ENCODE assay signal across 8 mouse cellular contexts in the genomic region with DNA sequence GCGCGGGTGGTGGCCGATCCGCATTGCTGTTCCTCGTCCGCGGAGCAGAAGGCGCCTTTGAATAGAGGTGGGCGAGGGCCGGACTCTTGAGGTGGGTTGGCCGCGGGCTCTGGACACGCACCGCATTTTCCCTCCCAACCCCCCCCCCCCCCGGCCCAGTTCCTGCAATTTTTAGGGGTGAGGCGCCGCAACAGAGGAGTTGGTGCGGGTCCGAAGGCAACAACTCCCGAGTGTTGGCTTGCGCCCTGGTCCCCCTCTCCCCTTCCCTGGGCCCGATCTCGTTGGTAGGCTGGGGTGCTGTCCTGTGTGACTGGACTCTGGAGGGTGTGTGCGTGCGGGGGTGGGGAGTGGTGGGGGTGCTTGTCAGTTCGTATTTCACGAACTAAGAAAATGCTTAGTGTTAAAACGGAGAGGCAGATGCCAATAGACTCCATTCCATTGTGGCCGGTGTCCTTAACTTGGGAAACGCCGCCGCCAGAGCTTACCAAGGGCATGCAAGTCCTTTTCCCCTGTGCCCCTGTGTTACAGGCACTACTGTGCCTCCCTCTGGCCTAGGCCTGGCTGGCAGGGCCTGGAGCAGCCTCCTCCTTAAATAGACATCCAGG. TPM values are rescaled to one million over a fixed set of nuclear protein-coding genes. Genes with fewer than 3 reads are reported as not detected.
DNase-seq lines count a peak whose midpoint lies in the region; ATAC-seq and TF ChIP-seq lines count a peak whose summit lies in the region.

No protein-coding gene starts in this region.

- no peak for TF ChIP-seq CTCF in forebrain, postnatal 0 days (IDR thresholded peaks at IDR 0.05; ENCODE audit: low read depth)

- intact Hi-C loops in left cerebral cortex, postnatal 4 days (cut with DNase I): no loop called here

- peaks cover 15% of the 10 kb centered on the region for H3K4me1 ChIP-seq in forebrain, postnatal 0 days (ENCODE audit: insufficient read depth)
- H3K4me1 ChIP-seq in hindbrain, embryonic 11.5 days (replicated peaks; ENCODE audit: control insufficient read depth, insufficient read depth, low read length): peaks cover 2% of the 10 kb centered on the region; the same call in 1 of the 2 replicates
- peaks cover 23% of the 10 kb centered on the region for H3K4me1 ChIP-seq in midbrain, embryonic 11.5 days (ENCODE audit: control insufficient read depth, insufficient read depth, low read length)

- no peaks in the 10 kb centered on the region for H3K36me3 ChIP-seq in forebrain, postnatal 0 days (ENCODE audit: insufficient read depth)
- no peaks in the 10 kb centered on the region for H3K36me3 ChIP-seq in hindbrain, embryonic 11.5 days (ENCODE audit: control insufficient read depth, insufficient read depth, low read length)
- H3K36me3 ChIP-seq in midbrain, embryonic 11.5 days (ENCODE audit: control insufficient read depth, insufficient read depth, low read length): no peaks in the 10 kb centered on the region
- H3K36me3 ChIP-seq in splenic B cell, adult 2 months (ENCODE audit: control insufficient read depth, insufficient read depth, low read length, poor library complexity, severe bottlenecking): no peaks in the 10 kb centered on the region

- peak overlapping the region; percentile 99 for H3K27ac ChIP-seq in forebrain, postnatal 0 days (ENCODE audit: low read depth, low read length)
- peak overlapping the region; percentile 95 for H3K27ac ChIP-seq in hindbrain, embryonic 11.5 days (ENCODE audit: low read depth, low read length)
- peak overlapping the region; percentile 92 for H3K27ac ChIP-seq in midbrain, embryonic 11.5 days (ENCODE audit: low read depth, low read length)

- H3K27me3 ChIP-seq in forebrain, postnatal 0 days (ENCODE audit: insufficient read depth, low read length): no peaks in the 10 kb centered on the region
- no peaks in the 10 kb centered on the region for H3K27me3 ChIP-seq in hindbrain, embryonic 11.5 days (ENCODE audit: control insufficient read depth, insufficient read depth, low read length)
- no peaks in the 10 kb centered on the region for H3K27me3 ChIP-seq in midbrain, embryonic 11.5 days (ENCODE audit: control insufficient read depth, insufficient read depth, low read length)
- H3K27me3 ChIP-seq in splenic B cell, adult 2 months (ENCODE audit: control insufficient read depth, insufficient read depth, low read length, poor library complexity, severe bottlenecking): no peaks in the 10 kb centered on the region

- H3K9me3 ChIP-seq in forebrain, postnatal 0 days (ENCODE audit: low read length): no peaks in the 10 kb centered on the region
- H3K9me3 ChIP-seq in hindbrain, embryonic 11.5 days (ENCODE audit: control insufficient read depth, low read length): no peaks in the 10 kb centered on the region
- H3K9me3 ChIP-seq in midbrain, embryonic 11.5 days (ENCODE audit: control insufficient read depth, low read length): no peaks in the 10 kb centered on the region

- peak overlapping the region; percentile 86 for H3K4me3 ChIP-seq in forebrain, postnatal 0 days (ENCODE audit: low read depth, low read length)
- peak overlapping the region; percentile 99 for H3K4me3 ChIP-seq in hindbrain, embryonic 11.5 days (ENCODE audit: low read depth, low read length)
- H3K4me3 ChIP-seq in midbrain, embryonic 11.5 days (ENCODE audit: low read depth, low read length): peak overlapping the region; percentile 99

- peak overlapping the region; percentile 83 for H3K9ac ChIP-seq in forebrain, postnatal 0 days
- H3K9ac ChIP-seq in hindbrain, embryonic 11.5 days (ENCODE audit: low read depth, low read length): peak overlapping the region; percentile 97
- peak overlapping the region; percentile 98 for H3K9ac ChIP-seq in midbrain, embryonic 11.5 days (ENCODE audit: low read length)

- no peak for ATAC-seq in CD4-positive, CD25-positive, alpha-beta regulatory T cell, adult 4 months
- ATAC-seq in forebrain, postnatal 0 days: peak; percentile 16
- peak; percentile 31; the same call in 1 of the 2 replicates for ATAC-seq in hindbrain, embryonic 11.5 days (ENCODE audit: low FRiP score)
- ATAC-seq in midbrain, embryonic 11.5 days (ENCODE audit: low FRiP score): no peak; the same call in 1 of the 2 replicates

- peak; percentile 22 for DNase-seq in CD4-positive, CD25-positive, alpha-beta regulatory T cell, adult 2 months (ENCODE audit: low read depth, low spot score)
- peak; percentile 47 to 54 for DNase-seq in cerebellum, adult 18-20 months
- peak; percentile 36 for DNase-seq in forebrain, postnatal 0 days
- peak; percentile 59 for DNase-seq in hindbrain, embryonic 11.5 days (ENCODE audit: low spot score)
- peak; percentile 50 for DNase-seq in left cerebral cortex, postnatal 4 days
- DNase-seq in midbrain, embryonic 11.5 days (ENCODE audit: low spot score, missing footprints): peak; percentile 93
- peak; percentile 19 for DNase-seq in splenic B cell, adult 2 months (ENCODE audit: low read depth, low spot score)

- under 1% methylated on average over 29 of the region's 32 CpGs for WGBS in forebrain, postnatal 0 days
- WGBS in hindbrain, embryonic 11.5 days: 0% methylated on average over 19 of the region's 32 CpGs
- WGBS in midbrain, embryonic 11.5 days: 0% methylated on average over 24 of the region's 32 CpGs

- H3K4me2 ChIP-seq in forebrain, postnatal 0 days (ENCODE audit: low read depth): peak overlapping the region; percentile 82
- H3K4me2 ChIP-seq in hindbrain, embryonic 11.5 days (replicated peaks; ENCODE audit: low read depth, low read length): peak overlapping the region; percentile 86
- H3K4me2 ChIP-seq in midbrain, embryonic 11.5 days: peak overlapping the region; percentile 68

RNA-seq across cellular contexts. Expression of a gene that starts 1.9 kb away (rescaled TPM):
- polyA plus RNA-seq in CD4-positive, CD25-positive, alpha-beta regulatory T cell, adult 4 months (2017; shearing (Covaris generic)): 10 to 100 TPM; 27.0 to 41.6 TPM
- total RNA-seq in forebrain, postnatal 0 days (2014; rRNA removed): 80.3 and 80.6 TPM in 2 replicates
- polyA plus RNA-seq in forebrain, postnatal 0 days (2015; fragmentation: Nextera tagmentation; extraction: Ambion mirVana): 71.3 and 92.3 TPM in 2 replicates
- polyA plus RNA-seq in hindbrain, embryonic 11.5 days (2014; fragmentation: Nextera tagmentation; extraction: Ambion mirVana): 63.5 and 75.2 TPM in 2 replicates
- 100 to 1,000 TPM; 250 to 271 TPM for total RNA-seq in left cerebral cortex, postnatal 4 days (2021)
- polyA plus RNA-seq in midbrain, embryonic 11.5 days (2014; fragmentation: Nextera tagmentation; extraction: Ambion mirVana): 59.2 and 66.8 TPM in 2 replicates

RNA-seq across cellular contexts. Expression of a gene that starts 52.7 kb away (rescaled TPM):
- 10 to 100 TPM in 1 of 2 experiments, 1 to 10 TPM in 1; 8.0 to 13.6 TPM for polyA plus RNA-seq in CD4-positive, CD25-positive, alpha-beta regulatory T cell, adult 4 months (2017; shearing (Covaris generic))
- total RNA-seq in forebrain, postnatal 0 days (2014; rRNA removed): 51.5 and 56.0 TPM in 2 replicates
- 42.7 and 46.6 TPM in 2 replicates for polyA plus RNA-seq in forebrain, postnatal 0 days (2015; fragmentation: Nextera tagmentation; extraction: Ambion mirVana)
- 36.8 and 38.8 TPM in 2 replicates for polyA plus RNA-seq in hindbrain, embryonic 11.5 days (2014; fragmentation: Nextera tagmentation; extraction: Ambion mirVana)
- 10 to 100 TPM; 45.3 to 47.4 TPM for total RNA-seq in left cerebral cortex, postnatal 4 days (2021)
- 37.7 and 43.0 TPM in 2 replicates for polyA plus RNA-seq in midbrain, embryonic 11.5 days (2014; fragmentation: Nextera tagmentation; extraction: Ambion mirVana)

RNA-seq across cellular contexts. Expression of a gene that starts 52.7 kb away (rescaled TPM):
- polyA plus RNA-seq in CD4-positive, CD25-positive, alpha-beta regulatory T cell, adult 4 months (2017; shearing (Covaris generic)): 1 to 10 TPM; 6.2 to 7.0 TPM
- total RNA-seq in forebrain, postnatal 0 days (2014; rRNA removed): 2.7 and 3.0 TPM in 2 replicates
- 0.59 and 1.1 TPM in 2 replicates for polyA plus RNA-seq in forebrain, postnatal 0 days (2015; fragmentation: Nextera tagmentation; extraction: Ambion mirVana)
- polyA plus RNA-seq in hindbrain, embryonic 11.5 days (2014; fragmentation: Nextera tagmentation; extraction: Ambion mirVana): 2.1 and 2.5 TPM in 2 replicates
- total RNA-seq in left cerebral cortex, postnatal 4 days (2021): 1 to 10 TPM; 2.2 to 2.5 TPM
- 2.5 and 2.6 TPM in 2 replicates for polyA plus RNA-seq in midbrain, embryonic 11.5 days (2014; fragmentation: Nextera tagmentation; extraction: Ambion mirVana)

Comparison
In these comparisons a context has a peak if more than half of its experiments do, and no peak if none do; other contexts are left out.
1. DNase-seq: peak in every context shown above with its lines; median percentile 93 in midbrain, embryonic 11.5 days; 59 in hindbrain, embryonic 11.5 days; 50 in cerebellum, adult 18-20 months; 50 in left cerebral cortex, postnatal 4 days; 36 in forebrain, postnatal 0 days; 22 in CD4-positive, CD25-positive, alpha-beta regulatory T cell, adult 2 months; 19 in splenic B cell, adult 2 months.
2. ATAC-seq: peak in forebrain, postnatal 0 days (single experiment) and hindbrain, embryonic 11.5 days (single experiment); none in CD4-positive, CD25-positive, alpha-beta regulatory T cell, adult 4 months (single experiment) and midbrain, embryonic 11.5 days (single experiment).
3. Peak in every context shown above with its lines, with median percentiles within 50 percentile points of each other: H3K27ac ChIP-seq, H3K4me2 ChIP-seq, H3K4me3 ChIP-seq and H3K9ac ChIP-seq.